In the genomic region with DNA sequence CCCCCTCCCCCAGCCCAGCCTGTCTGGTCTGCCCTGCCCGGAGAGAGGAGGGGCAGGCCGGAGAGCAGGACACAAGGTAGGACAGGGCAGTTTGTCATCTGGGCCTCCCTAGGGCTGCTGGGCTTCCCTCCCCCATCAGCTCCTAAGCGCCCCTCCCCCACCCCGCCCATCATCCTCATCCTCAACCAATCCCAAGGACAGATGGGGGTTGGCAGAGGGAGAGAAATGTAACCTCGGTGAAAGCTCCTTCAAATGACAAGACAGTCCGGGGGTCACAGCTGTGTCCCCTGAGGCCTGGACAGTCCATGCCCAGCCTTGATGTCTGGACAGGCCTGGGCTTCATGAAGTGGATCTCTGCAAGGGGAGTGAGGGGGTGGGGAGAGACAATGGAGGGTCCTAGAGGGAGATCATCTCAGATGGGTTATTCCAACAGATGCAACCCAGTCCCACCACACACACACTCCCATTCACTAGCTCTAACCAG, we compare ENCODE assay signal across 17 mouse cellular contexts. TPM values are rescaled to one million over a fixed set of nuclear protein-coding genes. Genes with fewer than 3 reads are reported as not detected.
DNase-seq lines count a peak whose midpoint lies in the region; ATAC-seq lines count a peak whose summit lies in the region.
"Had no signal": no experiment of that assay in that cellular context is flagged by ENCODE, and none has a peak within 500 bp of the region (broad histone marks: within the 10 kb centered on the region; RNA-seq: fewer than 3 reads in every experiment).

No protein-coding gene starts in this region.

- no peaks in the 10 kb centered on the region for H3K9me3 ChIP-seq in heart, embryonic 13.5 days
- no peaks in the 10 kb centered on the region for H3K9me3 ChIP-seq in neural tube, embryonic 15.5 days (replicated peaks)

- no peak for DNase-seq in heart, adult 8-10 months (ENCODE audit: low spot score)
- peak; percentile 80 for DNase-seq in neural tube, embryonic 10.5 days (ENCODE audit: extremely low spot score, low spot score)
- peak; percentile 76 for DNase-seq in mesoderm, embryonic 11.5 days (ENCODE audit: low read depth, low spot score)
- DNase-seq in frontal cortex, postnatal 36 days (ENCODE audit: low spot score in 2 of 2), result no peak
- DNase-seq in left cerebral cortex, adult 8-10 months (ENCODE audit: low spot score in 2 of 2), result no peak
- DNase-seq: B cell, adult 2 months; heart, adult 2 months; left cerebral cortex, postnatal 4 days; lung, postnatal 4 days; right cerebral cortex, postnatal 4 days; thymus, adult 18-20 months had no signal

- 0 out of 2 replicates have a peak, but pooled peaks cover 9% of the 10 kb centered on the region for H3K27me3 ChIP-seq in heart, embryonic 13.5 days (replicated peaks)
- H3K27me3 ChIP-seq in neural tube, embryonic 15.5 days (replicated peaks), result no peaks in the 10 kb centered on the region

- ATAC-seq in heart, embryonic 13.5 days (ENCODE audit: extremely low read depth, insufficient number of reproducible peaks, low FRiP score, low TSS enrichment), result 0 out of 2 replicates have a peak, but pooled peaks have one; percentile 33
- no peak for ATAC-seq in neural tube, embryonic 15.5 days (ENCODE audit: low FRiP score)
- ATAC-seq in cerebellum, adult (ENCODE audit: insufficient number of reproducible peaks, low FRiP score, low TSS enrichment), result no peak

- no peaks in the 10 kb centered on the region for H3K36me3 ChIP-seq in heart, embryonic 13.5 days
- no peaks in the 10 kb centered on the region for H3K36me3 ChIP-seq in neural tube, embryonic 15.5 days

- H3K9ac ChIP-seq in heart, embryonic 13.5 days, result 0 out of 2 replicates have a peak overlapping the region, but pooled peaks have one; percentile 50
- H3K9ac ChIP-seq in neural tube, embryonic 15.5 days (replicated peaks), result no peak overlapping the region

- 21% methylated on average over 6 of the region's 6 CpGs for WGBS in heart, embryonic 13.5 days
- WGBS in neural tube, embryonic 15.5 days, result 9% methylated on average over 5 of the region's 6 CpGs

- H3K4me3 ChIP-seq in heart, embryonic 13.5 days, result no peak overlapping the region
- H3K4me3 ChIP-seq in neural tube, embryonic 15.5 days (replicated peaks), result no peak overlapping the region
- H3K4me3 ChIP-seq: heart, adult 2 months had no signal

- no peak overlapping the region for H3K27ac ChIP-seq in heart, embryonic 13.5 days (replicated peaks)
- H3K27ac ChIP-seq in neural tube, embryonic 15.5 days (replicated peaks), result no peak overlapping the region
- H3K27ac ChIP-seq: heart, adult 2 months had no signal

- H3K4me1 ChIP-seq in heart, embryonic 13.5 days, result peaks cover 54% of the 10 kb centered on the region
- H3K4me1 ChIP-seq in neural tube, embryonic 15.5 days, result peaks cover 70% of the 10 kb centered on the region

- H3K4me2 ChIP-seq in heart, embryonic 13.5 days, result no peak overlapping the region
- no peak overlapping the region for H3K4me2 ChIP-seq in neural tube, embryonic 15.5 days

RNA-seq across cellular contexts. Expression of a gene that starts 12.0 kb away (rescaled TPM):
- polyA plus RNA-seq in heart, embryonic 13.5 days (2015; fragmentation: Nextera tagmentation; extraction: Ambion mirVana), result 0.08 and 0.09 TPM in 2 replicates
- total RNA-seq in heart, adult 8-10 months (2022), result 1 to 10 TPM in 3 of 4 experiments, under 1 TPM in 1; 0.84 to 1.5 (median 1.2) TPM
- polyA plus RNA-seq in neural tube, embryonic 15.5 days (2015; fragmentation: Nextera tagmentation; extraction: Ambion mirVana), result 0.20 and 0.22 TPM in 2 replicates
- 1 to 10 TPM; 1.5 to 1.8 (median 1.6) TPM for total RNA-seq in left cerebral cortex, adult 8-10 months (2022)
- total RNA-seq: common myeloid progenitor, adult 5-6 weeks; MEL had no signal

RNA-seq across cellular contexts. Expression of a gene that starts 19.2 kb away (rescaled TPM):
- polyA plus RNA-seq in heart, embryonic 13.5 days (2015; fragmentation: Nextera tagmentation; extraction: Ambion mirVana), result not detected in 2 replicates
- total RNA-seq in heart, adult 8-10 months (2022), result under 1 TPM in 1 of 4 experiments, not detected in 3; 0.25 TPM
- polyA plus RNA-seq in neural tube, embryonic 15.5 days (2015; fragmentation: Nextera tagmentation; extraction: Ambion mirVana), result 0.14 TPM in 1 of 2 replicates, not detected in the other
- total RNA-seq in left cerebral cortex, adult 8-10 months (2022), result not detected
- total RNA-seq: common myeloid progenitor, adult 5-6 weeks; heart, adult 2 months; left cerebral cortex, postnatal 4 days; MEL; neutrophil, adult 5-6 weeks had no signal
- polyA plus RNA-seq: heart, adult 2 months had no signal

RNA-seq across cellular contexts. Expression of a gene that starts 49.1 kb away (rescaled TPM):
- not detected in 2 replicates for polyA plus RNA-seq in heart, embryonic 13.5 days (2015; fragmentation: Nextera tagmentation; extraction: Ambion mirVana)
- total RNA-seq in heart, adult 8-10 months (2022), result not detected
- polyA plus RNA-seq in neural tube, embryonic 15.5 days (2015; fragmentation: Nextera tagmentation; extraction: Ambion mirVana), result not detected in 2 replicates
- under 1 TPM in 1 of 4 experiments, not detected in 3; 0.34 TPM for total RNA-seq in left cerebral cortex, adult 8-10 months (2022)
- total RNA-seq: common myeloid progenitor, adult 5-6 weeks; heart, adult 2 months; left cerebral cortex, postnatal 4 days; MEL; neutrophil, adult 5-6 weeks had no signal
- polyA plus RNA-seq: heart, adult 2 months had no signal

Comparison
In these comparisons a context has a peak if more than half of its experiments do, and no peak if none do; other contexts are left out.
1. DNase-seq: peak in neural tube, embryonic 10.5 days (single experiment) and mesoderm, embryonic 11.5 days (single experiment); none in heart, adult 8-10 months (single experiment), frontal cortex, postnatal 36 days (0 of 2) and left cerebral cortex, adult 8-10 months (0 of 2).